Mouse (Mus musculus) C2C12 (cell line): ENCODE measurements at regions not wholly inside any gene's neighbourhood (a gene's known extent, or its start where the extent isn't known, plus 50 kb on each side); places are given as distances from the start of the nearest gene placed in this dataset.
A peak's percentile ranks its signal among the peaks of the same experiment; 100 is the strongest.

Experiments
- H3K27me3 ChIP-seq: one replicate; pipeline ENCODE4 v1.6.1; 2011; ENCODE audit not compliant: control insufficient read depth, insufficient read depth, insufficient read length
- H3K36me3 ChIP-seq: one replicate; pipeline ENCODE4 v1.6.1; 2011; ENCODE audit not compliant: control insufficient read depth, insufficient read depth
- H3K4me3 ChIP-seq: one replicate; pipeline ENCODE4 v1.5.1; 2011; ENCODE audit warnings: mild to moderate bottlenecking, control low read depth; ENCODE audit not compliant: poor library complexity, insufficient read depth, severe bottlenecking
- H3K79me2 ChIP-seq: one replicate; pipeline ENCODE4 v1.6.1; 2011; ENCODE audit not compliant: control insufficient read depth, insufficient read depth
- H3K79me3 ChIP-seq: one replicate; pipeline ENCODE4 v1.6.1; 2011; ENCODE audit warnings: low read depth, control low read depth
- H3ac ChIP-seq: one replicate; pipeline ENCODE3; 2011; ENCODE audit warnings: low read depth; ENCODE audit not compliant: control insufficient read depth, insufficient read length
- CEBPB ChIP-seq: IDR thresholded peaks from one replicate; pipeline ENCODE4 v1.6.1; 2011; ENCODE audit warnings: low read depth, mild to moderate bottlenecking, control low read depth, moderate library complexity
- CTCF ChIP-seq: IDR thresholded peaks from one replicate; pipeline ENCODE4 v1.5.1; 2011; ENCODE audit not compliant: control insufficient read depth, insufficient read depth, insufficient read length
- FOSL1 ChIP-seq: IDR thresholded peaks from one replicate; pipeline ENCODE4 v1.8.0; 2011; ENCODE audit warnings: mild to moderate bottlenecking, low read length; ENCODE audit not compliant: poor library complexity, insufficient read depth, severe bottlenecking
- MAX ChIP-seq: IDR thresholded peaks from one replicate; pipeline ENCODE4 v1.6.1; 2011; ENCODE audit warnings: mild to moderate bottlenecking, control low read depth
- MYOD1 ChIP-seq: IDR thresholded peaks from one replicate; pipeline ENCODE4 v1.6.1; 2011; ENCODE audit warnings: low read depth; ENCODE audit not compliant: control insufficient read depth, insufficient read length
- MYOG ChIP-seq: IDR thresholded peaks from one replicate; pipeline ENCODE4 v1.6.1; 2011; ENCODE audit not compliant: control insufficient read depth, insufficient read length; ENCODE audit errors: extremely low read depth
- USF1 ChIP-seq: IDR thresholded peaks from one replicate; pipeline ENCODE4 v1.6.1; 2011; ENCODE audit warnings: low read depth, mild to moderate bottlenecking, control low read depth, moderate library complexity

DNA sequence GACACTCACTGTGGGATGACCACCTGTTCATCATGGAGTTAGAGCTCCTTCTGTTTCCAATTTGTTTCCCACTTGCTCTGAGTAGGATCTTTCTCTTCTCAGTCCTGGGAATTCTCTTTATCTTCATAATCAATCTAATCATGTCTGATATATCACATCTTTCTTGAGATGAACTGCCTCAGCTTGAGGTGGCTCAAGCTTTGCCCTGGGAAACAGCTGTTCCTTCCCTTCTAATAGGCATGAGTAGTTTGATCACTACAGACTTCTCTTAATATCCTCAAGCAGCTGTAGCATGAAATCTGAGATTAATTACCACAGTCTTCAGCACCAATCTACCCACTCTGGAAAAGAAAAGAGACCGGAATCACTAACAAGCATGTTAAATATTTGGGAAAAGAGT is 270.8 kb upstream of the Tmem47 start:
- H3ac ChIP-seq, result no peak overlapping the region
- H3K79me2 ChIP-seq, result no peaks in the 10 kb centered on the region
- H3K27me3 ChIP-seq, result no peaks in the 10 kb centered on the region
- no peaks in the 10 kb centered on the region for H3K79me3 ChIP-seq
- no peak overlapping the region for H3K4me3 ChIP-seq
- H3K36me3 ChIP-seq, result no peaks in the 10 kb centered on the region
- no peak for TF ChIP-seq USF1
- peak; percentile 87 for TF ChIP-seq MYOD1

DNA sequence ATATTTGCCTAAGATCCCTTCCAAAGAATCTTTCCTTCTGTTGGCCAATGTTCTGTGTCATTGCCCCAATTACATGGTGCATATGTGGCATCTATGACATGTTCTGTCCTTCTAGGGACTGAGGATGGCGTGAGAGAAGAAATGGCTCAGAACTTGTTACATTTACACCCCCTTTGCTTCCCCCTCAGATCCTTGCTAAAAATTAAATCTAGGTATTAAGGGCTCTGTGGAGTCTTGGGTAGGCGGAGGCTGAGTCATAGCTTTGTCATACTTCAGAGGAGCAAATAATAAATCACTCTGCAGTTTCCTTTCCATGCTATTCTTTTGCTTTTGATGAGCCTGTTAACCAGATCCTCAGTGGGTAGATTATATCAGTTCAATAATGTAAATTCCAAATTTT is 270.2 kb upstream of the Tmem47 start:
- Histone ChIP-seq H3K79me3 (no peaks in the 10 kb centered on the region), H3K27me3 (no peaks in the 10 kb centered on the region), H3K4me3 (no peak overlapping the region), H3ac (no peak overlapping the region), H3K36me3 (no peaks in the 10 kb centered on the region), H3K79me2 (no peaks in the 10 kb centered on the region)
- TF ChIP-seq USF1, result no peak
- TF ChIP-seq CTCF, result no peak
- TF ChIP-seq MYOG, result no peak
- TF ChIP-seq MYOD1, result peak; percentile 10
- no peak for TF ChIP-seq MAX
- TF ChIP-seq CEBPB, result no peak
- TF ChIP-seq FOSL1, result peak; percentile 34
